Comparison of ENCODE assay signal across 8 mouse cellular contexts in genomic region chr9:22389736-22390245, GRCm38 (mm10). TPM values are rescaled to one million over a fixed set of nuclear protein-coding genes. Genes with fewer than 3 reads are reported as not detected.
DNase-seq lines count a peak whose midpoint lies in the region; ATAC-seq lines count a peak whose summit lies in the region.

No protein-coding gene starts in this region.

- H3K27me3 ChIP-seq in heart, embryonic 10.5 days (ENCODE audit: insufficient read depth, poor library complexity, severe bottlenecking) = no peaks in the 10 kb centered on the region
- H3K27me3 ChIP-seq in hindbrain, embryonic 10.5 days (ENCODE audit: insufficient read depth, poor library complexity, severe bottlenecking) = no peaks in the 10 kb centered on the region
- H3K27me3 ChIP-seq in midbrain, embryonic 11.5 days (ENCODE audit: control insufficient read depth, insufficient read depth, low read length) = no peaks in the 10 kb centered on the region

- H3K27ac ChIP-seq in heart, embryonic 10.5 days = peak overlapping the region; percentile 96
- peak overlapping the region; percentile 98 for H3K27ac ChIP-seq in hindbrain, embryonic 10.5 days
- H3K27ac ChIP-seq in midbrain, embryonic 11.5 days (ENCODE audit: low read depth, low read length) = no peak overlapping the region

- no peak for ATAC-seq in midbrain, embryonic 11.5 days (ENCODE audit: low FRiP score)
- no peak for ATAC-seq in inflammation-experienced regulatory T-cells, adult 6 months

- no peaks in the 10 kb centered on the region for H3K36me3 ChIP-seq in heart, embryonic 10.5 days
- peaks cover 12% of the 10 kb centered on the region; the same call in 1 of the 2 replicates for H3K36me3 ChIP-seq in hindbrain, embryonic 10.5 days
- H3K36me3 ChIP-seq in midbrain, embryonic 11.5 days (ENCODE audit: control insufficient read depth, insufficient read depth, low read length) = no peaks in the 10 kb centered on the region

- 64% methylated on average over 6 of the region's 6 CpGs for WGBS in heart, embryonic 10.5 days
- WGBS in hindbrain, embryonic 10.5 days = 70% methylated on average over 6 of the region's 6 CpGs
- WGBS in midbrain, embryonic 11.5 days = 71% methylated on average over 6 of the region's 6 CpGs

- DNase-seq in heart, embryonic 10.5 days (ENCODE audit: low spot score) = no peak
- DNase-seq in heart, postnatal 4 days = no peak
- peak; percentile 27 for DNase-seq in NIH3T3 (ENCODE audit: low read depth)
- DNase-seq in hindbrain, embryonic 10.5 days (ENCODE audit: low spot score) = no peak
- DNase-seq in midbrain, embryonic 11.5 days (ENCODE audit: low spot score, missing footprints) = peak; percentile 89
- no peak for DNase-seq in thymus, postnatal 10 days (ENCODE audit: low spot score in 2 of 2)
- DNase-seq in layer of hippocampus, postnatal 10 days (ENCODE audit: low spot score in 2 of 2) = no peak

- H3K4me2 ChIP-seq in midbrain, embryonic 11.5 days = peak overlapping the region; percentile 71

- no peaks in the 10 kb centered on the region for H3K9me3 ChIP-seq in heart, embryonic 10.5 days
- no peaks in the 10 kb centered on the region for H3K9me3 ChIP-seq in hindbrain, embryonic 10.5 days
- no peaks in the 10 kb centered on the region for H3K9me3 ChIP-seq in midbrain, embryonic 11.5 days (ENCODE audit: control insufficient read depth, low read length)

- peak overlapping the region; percentile 90 for H3K9ac ChIP-seq in midbrain, embryonic 11.5 days (ENCODE audit: low read length)

- peak overlapping the region; percentile 88 for H3K4me3 ChIP-seq in heart, embryonic 10.5 days
- peak overlapping the region; percentile 92 for H3K4me3 ChIP-seq in hindbrain, embryonic 10.5 days
- H3K4me3 ChIP-seq in midbrain, embryonic 11.5 days (ENCODE audit: low read depth, low read length) = peak overlapping the region; percentile 74; the same call in 1 of the 2 replicates

- H3K4me1 ChIP-seq in heart, embryonic 10.5 days = peaks cover 31% of the 10 kb centered on the region
- H3K4me1 ChIP-seq in hindbrain, embryonic 10.5 days (replicated peaks) = peaks cover 27% of the 10 kb centered on the region
- peaks cover 9% of the 10 kb centered on the region for H3K4me1 ChIP-seq in midbrain, embryonic 11.5 days (ENCODE audit: control insufficient read depth, insufficient read depth, low read length)

RNA-seq across cellular contexts. Expression of gene Anln, which starts 0.8 kb away (rescaled TPM):
- 45.7 and 56.3 TPM in 2 replicates for polyA plus RNA-seq in heart, embryonic 10.5 days (2016; fragmentation: Nextera tagmentation; extraction: Ambion mirVana)
- 10 to 100 TPM; 69.6 to 77.4 TPM for total RNA-seq in heart, postnatal 4 days (2021)
- polyA plus RNA-seq in hindbrain, embryonic 10.5 days (2016; fragmentation: Nextera tagmentation; extraction: Ambion mirVana) = 31.4 and 39.4 TPM in 2 replicates
- 40.9 and 45.8 TPM in 2 replicates for polyA plus RNA-seq in midbrain, embryonic 11.5 days (2014; fragmentation: Nextera tagmentation; extraction: Ambion mirVana)
- total RNA-seq in layer of hippocampus, postnatal 10 days (2021) = 10 to 100 TPM; 10.1 to 11.2 TPM
- 10 to 100 TPM in 1 of 3 experiments, 1 to 10 TPM in 1, under 1 TPM in 1; 0.87 to 12.0 (median 1.3) TPM for polyA plus RNA-seq in inflammation-experienced regulatory T-cells, adult 6 months (2017; shearing (Covaris generic))

RNA-seq across cellular contexts. Expression of gene 9530077C05Rik, which starts 21.5 kb away (rescaled TPM):
- polyA plus RNA-seq in heart, embryonic 10.5 days (2016; fragmentation: Nextera tagmentation; extraction: Ambion mirVana) = 3.3 and 4.6 TPM in 2 replicates
- under 1 TPM; 0.70 to 0.76 TPM for total RNA-seq in heart, postnatal 4 days (2021)
- 9.3 and 9.4 TPM in 2 replicates for polyA plus RNA-seq in hindbrain, embryonic 10.5 days (2016; fragmentation: Nextera tagmentation; extraction: Ambion mirVana)
- 11.1 and 13.6 TPM in 2 replicates for polyA plus RNA-seq in midbrain, embryonic 11.5 days (2014; fragmentation: Nextera tagmentation; extraction: Ambion mirVana)
- 1 to 10 TPM; 9.3 to 9.5 TPM for total RNA-seq in layer of hippocampus, postnatal 10 days (2021)
- polyA plus RNA-seq in inflammation-experienced regulatory T-cells, adult 6 months (2017; shearing (Covaris generic)) = 1 to 10 TPM; 1.4 to 2.3 (median 1.6) TPM

Comparison
In these comparisons a context has a peak if more than half of its experiments do, and no peak if none do; other contexts are left out.
1. DNase-seq: peak in NIH3T3 (single experiment) and midbrain, embryonic 11.5 days (single experiment); none in heart, embryonic 10.5 days (single experiment), heart, postnatal 4 days (single experiment), hindbrain, embryonic 10.5 days (single experiment), thymus, postnatal 10 days (0 of 2) and layer of hippocampus, postnatal 10 days (0 of 2).
2. Peak in every context shown above with its lines, with median percentiles within 50 percentile points of each other: H3K4me3 ChIP-seq.